Mouse (Mus musculus) forebrain, embryonic 10.5 days (tissue): ENCODE data around the gene Fbxw7. TPM values are rescaled to one million over a fixed set of nuclear protein-coding genes. Genes with fewer than 3 reads are reported as not detected.
"Not testable (repeated sequence)": the region's sequence is repeated elsewhere in the genome, so short reads cannot be mapped to it uniquely, and the experiment has no call there.

Experiments used
- DNase-seq: peaks from one replicate; pipeline ENCODE4 v3.0.0-alpha.2; 2017; ENCODE audit warnings: low spot score; ENCODE audit errors: extremely low spot score
- H3K27ac ChIP-seq: fragments of 300-500 bp; sonication (generic); 2 replicates; pipeline ENCODE4 v1.5.1; 2016; ENCODE audit warnings: mild to moderate bottlenecking
- H3K27me3 ChIP-seq: fragments of 300-500 bp; sonication (generic); 2 replicates; pipeline ENCODE4 v1.6.1; 2016; ENCODE audit warnings: mild to moderate bottlenecking; ENCODE audit not compliant: poor library complexity, severe bottlenecking
- H3K36me3 ChIP-seq: fragments of 300-500 bp; sonication (generic); replicated peaks from 2 replicates; pipeline ENCODE4 v1.6.1; 2016; ENCODE audit warnings: mild to moderate bottlenecking, moderate library complexity
- H3K4me1 ChIP-seq: fragments of 300-500 bp; sonication (generic); 2 replicates; pipeline ENCODE4 v1.6.1; 2016
- H3K4me3 ChIP-seq: fragments of 300-500 bp; sonication (generic); 2 replicates; pipeline ENCODE4 v1.5.1; 2016; ENCODE audit warnings: mild to moderate bottlenecking, moderate library complexity
- H3K9me3 ChIP-seq: fragments of 300-500 bp; sonication (generic); 2 replicates; pipeline ENCODE4 v1.6.1; 2016; ENCODE audit warnings: mild to moderate bottlenecking, moderate library complexity
- WGBS: fragments of 180-500 bp; shearing (Covaris S2); methylation state at CpG from one replicate; pipeline ENCODE4 v1.1.7; 2016; 5-methylcytosine and 5-hydroxymethylcytosine counted together
- polyA plus RNA-seq: library from polyadenylated mRNA; unstranded; fragments of >200 nt; fragmentation: Nextera tagmentation; extraction: Ambion mirVana; gene quantifications from 2 replicates; pipeline ENCODE4 v1.2.1, GENCODE M21; 2016

Gene Fbxw7
- polyA plus RNA-seq, 1 experiment from 2014 or later = 11.7 TPM

DNA sequence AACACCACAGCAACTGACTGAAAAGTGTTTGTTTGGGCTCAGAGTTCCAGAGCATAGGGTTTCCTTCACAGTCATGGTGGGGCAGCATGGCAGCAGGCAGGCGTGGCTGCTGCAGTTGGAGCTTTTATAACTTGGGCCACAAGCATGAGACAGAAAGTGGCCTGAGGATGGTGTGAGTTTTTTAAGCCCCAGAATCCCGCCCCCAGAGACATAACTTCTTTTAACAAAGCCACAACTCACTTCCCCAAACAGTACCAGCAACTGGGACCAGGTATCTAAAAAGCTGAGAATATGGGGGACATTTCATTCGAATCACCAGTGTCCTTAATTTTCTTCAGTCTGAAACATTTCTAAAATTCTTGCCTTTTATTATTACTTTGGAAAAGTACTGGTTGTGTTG lies 22.9 kb downstream of the Fbxw7 start:
- Histone ChIP-seq H3K27me3 (no peaks in the 10 kb centered on the region), H3K9me3 (no peaks in the 10 kb centered on the region), H3K36me3 (peaks cover 2% of the 10 kb centered on the region; the same call in 1 of the 2 replicates), H3K4me1 (no peaks in the 10 kb centered on the region), H3K4me3 (no peak overlapping the region), H3K27ac (no peak overlapping the region)
- no peak for DNase-seq
- WGBS = 88% methylated on average over 3 of the region's 3 CpGs

DNA sequence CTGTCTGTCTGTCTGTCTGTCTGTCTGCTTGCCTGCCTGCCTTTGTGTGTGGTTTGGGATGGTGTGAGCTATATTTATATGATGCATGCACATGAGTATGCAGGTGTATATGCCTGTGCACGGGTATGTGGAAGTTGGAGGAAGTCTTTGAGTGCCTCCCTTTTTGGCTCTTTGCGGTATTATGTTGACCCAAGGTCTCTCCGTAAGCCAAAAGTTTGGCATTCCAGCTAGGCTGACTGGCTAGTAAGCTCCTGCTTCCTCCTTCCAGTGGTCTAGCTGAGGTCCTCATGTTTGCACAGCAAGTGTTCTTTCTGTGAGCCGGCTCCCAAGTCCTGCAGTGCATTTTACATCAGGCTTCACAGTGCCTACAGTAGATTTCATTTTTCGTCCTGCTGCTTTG lies 24.4 kb downstream of the Fbxw7 start:
- H3K36me3 ChIP-seq = peaks cover 2% of the 10 kb centered on the region; the same call in 1 of the 2 replicates
- H3K9me3 ChIP-seq = no peaks in the 10 kb centered on the region
- DNase-seq = no peak
- whole genome bisulfite sequencing = 93% methylated on average over 5 of the region's 5 CpGs
- no peak overlapping the region for H3K27ac ChIP-seq
- no peaks in the 10 kb centered on the region for H3K27me3 ChIP-seq
- no peak overlapping the region for H3K4me3 ChIP-seq
- H3K4me1 ChIP-seq = no peaks in the 10 kb centered on the region

DNA sequence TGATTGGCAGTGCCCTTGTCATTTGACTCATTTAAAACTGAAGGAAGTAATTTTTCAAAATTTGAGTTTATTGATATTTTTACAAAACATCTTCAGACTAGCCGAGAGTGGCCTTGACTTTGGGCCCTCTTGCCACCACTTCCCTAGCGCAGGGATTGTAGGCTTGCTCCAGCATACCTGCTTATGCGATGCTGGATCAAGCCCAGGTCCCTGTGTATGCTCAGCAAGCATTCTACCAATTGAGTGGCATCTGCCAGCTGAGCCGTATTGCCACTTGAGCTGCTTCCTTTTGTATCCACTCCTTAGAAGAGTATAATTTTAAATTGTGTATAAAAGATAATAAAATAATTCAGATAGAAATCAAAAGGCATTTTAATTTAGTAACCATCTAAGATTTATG lies 26.2 kb downstream of the Fbxw7 start:
- H3K27ac ChIP-seq = no peak overlapping the region
- H3K9me3 ChIP-seq = no peaks in the 10 kb centered on the region
- no peaks in the 10 kb centered on the region for H3K4me1 ChIP-seq
- no peaks in the 10 kb centered on the region for H3K27me3 ChIP-seq
- WGBS = 95% methylated on average over 4 of the region's 4 CpGs
- H3K36me3 ChIP-seq = peaks cover 2% of the 10 kb centered on the region; the same call in 1 of the 2 replicates
- no peak for DNase-seq
- no peak overlapping the region for H3K4me3 ChIP-seq

DNA sequence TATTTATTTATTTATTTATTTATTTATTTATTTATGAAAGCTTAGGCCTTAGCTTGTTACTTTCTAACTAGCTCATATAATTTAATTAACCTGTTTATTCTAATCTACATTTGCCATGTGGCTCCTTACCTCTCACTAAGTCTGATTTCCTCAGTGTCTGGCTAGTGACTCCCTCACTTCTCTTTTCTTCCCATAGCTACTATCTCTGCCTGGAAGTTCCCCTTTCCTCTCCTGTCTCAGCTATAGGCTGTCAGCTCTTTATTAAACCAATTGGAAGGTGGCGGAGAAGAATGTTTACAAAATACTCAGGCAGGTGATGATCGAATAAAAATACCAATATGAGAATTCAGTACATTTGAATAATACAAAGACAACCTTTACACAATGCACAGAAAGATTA lies 27.7 kb downstream of the Fbxw7 start:
- no peaks in the 10 kb centered on the region for H3K4me1 ChIP-seq
- 91% methylated on average over 2 of the region's 2 CpGs for WGBS
- H3K27ac ChIP-seq = no peak overlapping the region
- no peak for DNase-seq
- no peaks in the 10 kb centered on the region; the same call in 1 of the 2 replicates for H3K36me3 ChIP-seq
- H3K9me3 ChIP-seq = no peaks in the 10 kb centered on the region
- H3K4me3 ChIP-seq = no peak overlapping the region
- H3K27me3 ChIP-seq = no peaks in the 10 kb centered on the region

DNA sequence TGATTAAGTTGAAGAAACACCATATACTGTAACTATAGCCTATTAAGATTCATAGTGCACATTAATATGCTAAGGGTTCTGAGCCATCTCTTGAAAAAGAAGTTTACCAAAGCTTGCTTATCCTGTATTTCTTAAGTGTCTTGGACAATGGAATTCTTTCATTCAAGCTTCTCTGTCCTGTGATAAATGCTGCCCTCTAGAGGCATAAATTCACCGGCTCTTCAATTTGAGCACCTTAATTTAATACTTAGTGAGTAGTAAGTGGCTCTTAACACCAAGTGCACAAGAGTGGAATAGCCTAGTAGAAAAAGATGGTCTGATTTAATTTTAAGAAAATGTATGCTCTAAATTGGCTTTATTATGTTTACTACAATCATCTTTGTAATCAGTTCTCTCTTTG lies 28.5 kb downstream of the Fbxw7 start:
- Histone ChIP-seq H3K27ac (no peak overlapping the region), H3K4me3 (no peak overlapping the region), H3K9me3 (no peaks in the 10 kb centered on the region), H3K4me1 (no peaks in the 10 kb centered on the region), H3K36me3 (no peaks in the 10 kb centered on the region; the same call in 1 of the 2 replicates), H3K27me3 (no peaks in the 10 kb centered on the region)
- WGBS = 61% methylated on average over 1 of the region's 1 CpGs
- DNase-seq = no peak

DNA sequence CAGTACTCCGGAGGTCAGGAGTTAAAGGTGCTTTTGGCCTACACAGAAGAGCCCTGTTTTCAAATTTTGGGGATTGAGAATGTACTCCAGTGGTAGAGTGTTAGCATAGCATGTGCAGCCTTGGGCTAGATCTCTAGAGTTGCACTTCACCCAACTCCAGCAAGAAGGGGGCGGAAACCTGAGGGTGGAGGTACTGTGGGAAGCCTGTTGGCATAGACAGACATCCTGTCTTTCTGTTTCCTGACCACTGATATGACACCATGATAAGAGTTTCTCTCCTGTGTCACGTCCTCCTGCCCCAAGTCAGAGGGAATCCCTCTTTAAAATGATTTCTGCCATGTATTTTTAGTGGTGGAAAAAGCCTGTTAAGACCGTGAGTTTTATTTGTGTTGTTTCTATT lies 33.7 kb downstream of the Fbxw7 start:
- Histone ChIP-seq H3K9me3 (no peaks in the 10 kb centered on the region), H3K27ac (no peak overlapping the region), H3K4me3 (no peak overlapping the region), H3K4me1 (no peaks in the 10 kb centered on the region), H3K27me3 (no peaks in the 10 kb centered on the region), H3K36me3 (no peaks in the 10 kb centered on the region)
- 84% methylated on average over 4 of the region's 4 CpGs for WGBS
- DNase-seq = no peak

DNA sequence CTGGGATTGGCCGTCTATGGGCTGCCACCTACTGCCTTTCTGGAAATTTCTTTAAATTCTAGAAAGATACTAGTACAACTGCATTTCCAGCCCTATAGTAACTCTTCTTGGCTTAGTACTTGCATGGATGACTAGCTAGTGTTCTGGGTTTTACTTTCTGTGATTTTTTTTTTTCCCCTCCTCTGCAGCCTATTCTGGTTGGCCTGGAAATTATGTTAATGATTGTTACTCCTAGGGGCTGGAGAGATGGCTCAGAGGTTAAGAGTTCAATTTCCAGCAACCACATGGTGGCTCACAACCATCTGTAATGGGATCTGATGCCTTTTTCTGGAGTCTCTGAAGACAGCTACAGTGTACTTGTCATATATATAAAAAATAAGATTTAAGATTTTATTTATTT lies 35.4 kb downstream of the Fbxw7 start:
- Histone ChIP-seq H3K36me3 (no peaks in the 10 kb centered on the region), H3K27ac (no peak overlapping the region), H3K27me3 (no peaks in the 10 kb centered on the region), H3K4me1 (no peaks in the 10 kb centered on the region), H3K9me3 (no peaks in the 10 kb centered on the region), H3K4me3 (no peak overlapping the region)
- WGBS = 89% methylated on average over 1 of the region's 1 CpGs
- no peak for DNase-seq

DNA sequence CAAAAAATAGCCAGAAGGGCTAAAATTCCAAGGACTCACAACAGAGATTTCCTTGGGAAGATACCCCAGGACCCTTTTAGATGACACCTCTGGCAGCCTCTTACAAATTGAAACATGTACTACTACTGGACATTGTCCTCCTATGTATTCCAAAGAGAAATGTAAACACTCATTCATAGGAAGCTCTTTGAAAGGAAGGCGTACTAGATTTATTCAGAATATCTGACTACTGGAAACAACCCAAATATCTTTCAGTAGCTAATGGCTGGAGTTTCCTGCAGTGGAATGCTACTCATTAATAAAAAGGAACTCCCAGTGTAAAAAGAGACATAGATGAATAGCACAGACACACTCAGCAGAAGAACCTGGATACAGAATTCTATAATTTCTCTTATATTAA lies 36.7 kb downstream of the Fbxw7 start:
- Histone ChIP-seq H3K4me3 (no peak overlapping the region), H3K27ac (no peak overlapping the region), H3K9me3 (no peaks in the 10 kb centered on the region), H3K36me3 (no peaks in the 10 kb centered on the region), H3K4me1 (no peaks in the 10 kb centered on the region), H3K27me3 (no peaks in the 10 kb centered on the region)
- WGBS = 90% methylated on average over 1 of the region's 1 CpGs
- DNase-seq = no peak

DNA sequence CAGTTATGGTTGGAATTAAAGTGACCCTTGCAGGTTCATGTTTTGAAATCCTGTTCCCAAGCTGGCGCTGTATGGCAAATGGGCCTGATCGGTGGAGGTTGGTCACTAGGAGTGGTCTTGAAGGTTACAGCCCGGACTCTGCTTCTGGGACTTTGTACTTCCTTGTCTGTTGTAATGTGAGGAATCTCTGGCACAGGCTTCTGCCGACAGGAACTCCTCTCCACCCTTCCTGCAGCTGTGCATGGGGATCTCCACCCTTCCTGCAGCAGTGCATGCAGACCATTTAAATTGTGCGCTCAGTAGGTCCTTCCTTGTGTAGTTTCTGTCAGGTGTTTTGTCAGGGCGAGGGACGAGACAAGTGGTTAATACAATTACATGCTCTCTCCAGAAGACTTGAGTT lies 37.8 kb downstream of the Fbxw7 start:
- WGBS = 93% methylated on average over 7 of the region's 7 CpGs
- H3K27me3 ChIP-seq = no peaks in the 10 kb centered on the region
- H3K4me3 ChIP-seq = no peak overlapping the region
- DNase-seq = no peak
- no peaks in the 10 kb centered on the region for H3K4me1 ChIP-seq
- no peaks in the 10 kb centered on the region for H3K9me3 ChIP-seq
- no peak overlapping the region for H3K27ac ChIP-seq
- no peaks in the 10 kb centered on the region for H3K36me3 ChIP-seq

DNA sequence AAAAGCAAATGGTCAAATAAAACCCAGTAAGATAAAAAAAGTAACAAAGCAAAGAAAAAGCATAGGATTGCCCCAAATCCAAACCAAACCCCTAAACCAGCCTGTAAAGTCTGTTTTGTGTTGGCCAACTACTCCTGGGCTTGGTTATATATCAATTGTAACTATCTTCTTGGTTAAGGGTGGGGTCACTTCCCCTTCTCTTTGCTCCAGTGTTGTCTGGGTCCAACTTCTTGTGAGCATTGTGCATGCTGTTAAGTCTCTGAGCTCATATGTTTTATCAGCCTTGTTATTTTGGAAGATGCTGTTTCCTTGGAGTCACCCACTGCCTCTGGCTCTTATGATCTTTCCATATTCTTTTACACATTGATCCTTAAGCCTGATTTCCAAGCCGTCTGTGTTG lies 39.4 kb downstream of the Fbxw7 start:
- Histone ChIP-seq H3K4me3 (no peak overlapping the region), H3K27ac (no peak overlapping the region), H3K27me3 (no peaks in the 10 kb centered on the region), H3K36me3 (no peaks in the 10 kb centered on the region), H3K4me1 (no peaks in the 10 kb centered on the region), H3K9me3 (no peaks in the 10 kb centered on the region)
- 94% methylated on average over 1 of the region's 1 CpGs for WGBS
- DNase-seq = no peak

DNA sequence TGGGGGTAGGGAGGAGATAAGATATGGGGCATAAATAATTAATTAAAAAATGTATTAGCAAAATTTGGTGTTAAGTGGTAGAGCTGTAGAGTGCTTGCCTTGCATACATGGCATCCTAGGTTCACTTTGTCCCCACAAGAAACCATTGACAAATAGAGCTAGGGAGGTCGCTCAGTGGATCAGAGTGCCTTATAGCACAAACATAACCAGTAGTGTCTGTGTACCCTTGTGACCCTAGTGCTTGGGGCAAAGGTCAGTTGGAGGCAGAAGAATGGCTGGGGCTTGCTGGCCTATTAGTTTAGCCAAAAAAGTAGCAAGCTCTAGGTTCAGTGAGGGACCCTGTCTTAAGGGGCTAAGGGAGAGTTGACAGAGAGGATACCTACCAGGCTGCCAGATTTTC lies 45.6 kb downstream of the Fbxw7 start:
- no peaks in the 10 kb centered on the region for H3K4me1 ChIP-seq
- 62% methylated on average over 1 of the region's 1 CpGs for WGBS
- no peak for DNase-seq
- H3K4me3 ChIP-seq = no peak overlapping the region
- no peaks in the 10 kb centered on the region for H3K9me3 ChIP-seq
- H3K27ac ChIP-seq = no peak overlapping the region
- H3K27me3 ChIP-seq = no peaks in the 10 kb centered on the region
- no peaks in the 10 kb centered on the region for H3K36me3 ChIP-seq

DNA sequence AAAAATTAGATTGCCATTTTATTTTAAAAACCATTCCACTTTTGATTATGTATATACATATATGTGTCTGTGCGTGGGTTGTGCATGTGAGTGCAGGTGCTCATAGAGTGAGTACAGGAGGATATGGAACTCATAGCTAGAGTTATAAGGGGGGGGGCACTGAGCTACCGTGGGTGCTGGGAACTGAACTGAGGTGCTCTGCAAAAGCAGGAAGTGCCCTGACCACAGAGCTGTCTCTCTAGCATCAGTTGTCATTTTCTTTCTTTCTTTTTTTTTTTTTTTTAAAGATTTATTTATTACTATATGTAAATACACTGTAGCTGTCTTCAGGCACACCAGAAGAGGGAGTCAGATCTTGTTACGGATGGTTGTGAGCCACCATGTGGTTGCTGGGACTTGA lies 46.7 kb downstream of the Fbxw7 start:
- DNase-seq, H3K27me3 ChIP-seq, H3K36me3 ChIP-seq, H3K4me3 ChIP-seq, H3K27ac ChIP-seq, H3K9me3 ChIP-seq, H3K4me1 ChIP-seq: not testable (repeated sequence)
- WGBS = 89% methylated on average over 3 of the region's 3 CpGs

DNA sequence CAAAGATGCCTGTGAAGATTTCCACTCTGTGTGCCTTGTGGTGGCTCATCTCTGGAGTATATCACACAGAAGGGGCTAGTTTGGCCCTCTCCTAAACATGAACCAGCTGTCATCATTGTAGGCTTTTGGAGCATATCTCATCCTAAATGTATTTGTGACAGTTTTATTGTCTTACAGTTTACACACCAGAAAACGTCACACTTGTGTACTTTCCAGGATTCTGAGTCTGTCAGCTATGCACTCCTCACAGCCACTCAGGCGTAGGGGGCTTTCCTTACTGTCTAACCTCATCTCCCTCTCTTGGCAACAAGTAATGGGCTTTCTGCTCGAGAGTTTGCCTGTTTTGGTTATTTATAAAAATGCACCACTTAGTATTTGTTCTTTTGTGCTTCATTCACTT lies 50.6 kb downstream of the Fbxw7 start:
- DNase-seq = no peak
- H3K4me1 ChIP-seq = peaks cover 12% of the 10 kb centered on the region
- WGBS = 82% methylated on average over 3 of the region's 3 CpGs
- H3K9me3 ChIP-seq = no peaks in the 10 kb centered on the region
- no peaks in the 10 kb centered on the region for H3K27me3 ChIP-seq
- no peak overlapping the region for H3K4me3 ChIP-seq
- H3K27ac ChIP-seq = no peak overlapping the region
- H3K36me3 ChIP-seq = no peaks in the 10 kb centered on the region

DNA sequence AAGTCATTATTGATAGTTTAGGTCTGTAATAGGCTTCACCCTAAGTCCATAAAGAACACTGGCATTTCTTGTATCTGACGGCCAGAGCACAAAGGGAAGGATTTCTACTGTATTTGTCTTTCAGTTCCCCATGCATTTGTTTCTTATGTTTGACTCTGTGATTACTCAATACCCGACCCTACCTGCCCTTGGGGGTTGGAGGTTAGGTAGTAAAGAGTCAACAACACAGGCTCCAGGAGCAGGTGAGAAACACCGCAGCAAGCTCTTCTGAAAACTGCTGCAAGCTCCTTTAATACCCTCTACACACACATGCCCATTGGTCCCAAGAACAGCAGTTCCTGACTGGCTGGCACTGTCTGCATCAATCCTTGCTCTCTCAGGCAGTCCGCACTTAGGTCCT lies 51.8 kb downstream of the Fbxw7 start:
- H3K27me3 ChIP-seq = no peaks in the 10 kb centered on the region
- H3K27ac ChIP-seq = no peak overlapping the region
- 81% methylated on average over 4 of the region's 4 CpGs for WGBS
- no peak for DNase-seq
- no peak overlapping the region for H3K4me3 ChIP-seq
- no peaks in the 10 kb centered on the region for H3K9me3 ChIP-seq
- H3K36me3 ChIP-seq = peaks cover 3% of the 10 kb centered on the region; the same call in 1 of the 2 replicates
- H3K4me1 ChIP-seq = peaks cover 12% of the 10 kb centered on the region
